Mouse (Mus musculus) lung, postnatal 0 days (tissue): ENCODE measurements around the gene Elp6.

Experiments
- CTCF ChIP-seq: IDR thresholded peaks from 2 replicates; pipeline ENCODE4 v1.5.1; 2016; ENCODE audit warnings: antibody characterized with exemption, mild to moderate bottlenecking
- EP300 ChIP-seq: IDR thresholded peaks from 2 replicates; pipeline ENCODE4 v1.6.1; 2016; ENCODE audit warnings: antibody characterized with exemption, mild to moderate bottlenecking, control low read depth

GRCm38 (mm10) chr9:110296867-110297627 lies 7.9 kb upstream of the Elp6 start:
- peak; percentile 95 for TF ChIP-seq CTCF
- no peak for TF ChIP-seq EP300
